Mouse (Mus musculus) liver, embryonic 14.5 days (tissue): ENCODE results near the gene Krtap4-1. TPM values are rescaled to one million over a fixed set of nuclear protein-coding genes. Genes with fewer than 3 reads are reported as not detected.
"Not testable (repeated sequence)": the region's sequence is repeated elsewhere in the genome, so short reads cannot be mapped to it uniquely, and the experiment has no call there.

Experiments used
- ATAC-seq: fragments of 200-750 bp; cut with Nextera tagmentation; 2 replicates; pipeline ENCODE4 v1.8.0; 2017; ENCODE audit warnings: moderate number of reproducible peaks, mild to moderate bottlenecking, moderate library complexity; ENCODE audit not compliant: insufficient read depth
- DNase-seq, 3 experiments: peaks; one replicate each; pipeline ENCODE4 v3.0.0-alpha.2; 2012 to 2013; ENCODE audit warnings: low read depth in 3 of 3, low spot score in 3 of 3
- H3K27ac ChIP-seq: fragments of 300-500 bp; sonication (generic); 2 replicates; pipeline ENCODE4 v1.5.1; 2014; ENCODE audit warnings: moderate library complexity, mild to moderate bottlenecking, control low read depth, inconsistent platforms
- H3K27me3 ChIP-seq: fragments of 300-500 bp; sonication (generic); 2 replicates; pipeline ENCODE4 v1.6.1; 2014; ENCODE audit warnings: mild to moderate bottlenecking, low read length, moderate library complexity; ENCODE audit not compliant: control insufficient read depth, insufficient read depth
- H3K36me3 ChIP-seq: fragments of 300-500 bp; sonication (generic); replicated peaks from 2 replicates; pipeline ENCODE4 v1.6.1; 2014; ENCODE audit warnings: low read depth; ENCODE audit not compliant: control insufficient read depth, insufficient read depth
- H3K4me1 ChIP-seq, 2 experiments: fragments of 200-500 bp in 1 of 2; fragments of 300-500 bp in 1 of 2; sonication (generic) in 1 of 2; replicated peaks; 2 replicates each; pipeline ENCODE4 v1.6.1; 2012 to 2014; ENCODE audit warnings: antibody characterized with exemption in 1 of 2, inconsistent platforms in 1 of 2, low read length in 1 of 2; ENCODE audit not compliant: control insufficient read depth in 2 of 2, insufficient read depth in 2 of 2
- H3K4me2 ChIP-seq: fragments of 300-500 bp; sonication (generic); 2 replicates; pipeline ENCODE4 v1.6.1; 2014; ENCODE audit warnings: low read depth, mild to moderate bottlenecking, control low read depth, moderate library complexity
- H3K4me3 ChIP-seq, 2 experiments: fragments of 200-500 bp in 1 of 2; fragments of 300-500 bp in 1 of 2; sonication (generic) in 1 of 2; 2 replicates each; pipeline ENCODE4 v1.5.1; 2012 to 2014; ENCODE audit warnings: low read depth in 2 of 2, low read length in 2 of 2, mild to moderate bottlenecking in 2 of 2, control low read depth in 1 of 2, inconsistent platforms in 1 of 2, moderate library complexity in 1 of 2; ENCODE audit not compliant: insufficient read depth in 1 of 2
- H3K9ac ChIP-seq: fragments of 300-500 bp; sonication (generic); replicated peaks from 2 replicates; pipeline ENCODE4 v1.6.1; 2014; ENCODE audit warnings: mild to moderate bottlenecking, control low read depth, moderate library complexity
- H3K9me3 ChIP-seq: fragments of 300-500 bp; sonication (generic); 2 replicates; pipeline ENCODE4 v1.6.1; 2016; ENCODE audit warnings: low read length, mixed read lengths; ENCODE audit not compliant: control insufficient read depth
- CTCF ChIP-seq: IDR thresholded peaks from 2 replicates; pipeline ENCODE4 v1.5.1; 2016; ENCODE audit warnings: antibody characterized with exemption, low read depth, control low read depth
- EP300 ChIP-seq: IDR thresholded peaks from 2 replicates; pipeline ENCODE4 v1.6.1; 2016; ENCODE audit warnings: antibody characterized with exemption, low read depth
- WGBS: fragments of 180-500 bp; shearing (Covaris S2); extraction: QIAGEN DNeasy Blood & Tissue Kit; methylation state at CpG from one replicate; pipeline ENCODE4 v1.1.7; 2014; ENCODE audit not compliant: insufficient replicate concordance; 5-methylcytosine and 5-hydroxymethylcytosine counted together
- polyA plus RNA-seq, 2 experiments: library from polyadenylated mRNA; depleted of rRNA in 1 of 2; stranded (reverse) in 1 of 2; unstranded in 1 of 2; fragments of >200 nt; fragmentation: Nextera tagmentation in 1 of 2; extraction: Ambion mirVana in 1 of 2; gene quantifications; 2 replicates each; pipeline versions ENCODE4 v1.2.1 to v1.2.3; 2012 to 2014

The Krtap4-1 gene
- polyA plus RNA-seq (2012; rRNA removed) (not detected in 2 replicates), polyA plus RNA-seq (2014; fragmentation: Nextera tagmentation; extraction: Ambion mirVana) (not detected in 2 replicates)

GRCm38 (mm10) chr11:99628138-99628537 is at the start of gene Krtap4-1:
TSS of gene Krtap4-1 (minus strand) at chr11:99628238.
- TF ChIP-seq EP300 (no peak), CTCF (no peak)
- H3K36me3 ChIP-seq = no peaks in the 10 kb centered on the region
- ATAC-seq = no peak
- no peak within 1 kb of the TSS for H3K27ac ChIP-seq
- no peaks in the 10 kb centered on the region for H3K4me1 ChIP-seq
- 49% methylated on average over 4 of the region's 4 CpGs for WGBS
- no peak within 1 kb of the TSS for H3K4me3 ChIP-seq
- H3K4me2 ChIP-seq = no peak within 1 kb of the TSS
- DNase-seq = no peak
- H3K9me3 ChIP-seq = no peaks in the 10 kb centered on the region
- no peak within 1 kb of the TSS for H3K9ac ChIP-seq
- H3K27me3 ChIP-seq = no peaks in the 10 kb centered on the region

GRCm38 (mm10) chr11:99665860-99666259 is 37.8 kb upstream of the Krtap4-1 start, which contains the start of gene Krtap4-6:
TSS of gene Krtap4-6 (minus strand) at chr11:99665960.
- Histone ChIP-seq H3K36me3 (no peaks in the 10 kb centered on the region), H3K9ac (no peak within 1 kb of the TSS), H3K4me2 (no peak within 1 kb of the TSS), H3K27me3 (no peaks in the 10 kb centered on the region), H3K4me3 (no peak within 1 kb of the TSS), H3K4me1 (no peaks in the 10 kb centered on the region), H3K27ac (no peak within 1 kb of the TSS), H3K9me3 (no peaks in the 10 kb centered on the region)
- DNase-seq = no peak
- no peak for TF ChIP-seq CTCF
- TF ChIP-seq EP300 = no peak
- ATAC-seq = no peak

- WGBS = 60% methylated on average over 10 of the region's 10 CpGs
These were observed 34.8 kb upstream of the Krtap4-1 start for GRCm38 (mm10) chr11:99662802-99663201.

DNA sequence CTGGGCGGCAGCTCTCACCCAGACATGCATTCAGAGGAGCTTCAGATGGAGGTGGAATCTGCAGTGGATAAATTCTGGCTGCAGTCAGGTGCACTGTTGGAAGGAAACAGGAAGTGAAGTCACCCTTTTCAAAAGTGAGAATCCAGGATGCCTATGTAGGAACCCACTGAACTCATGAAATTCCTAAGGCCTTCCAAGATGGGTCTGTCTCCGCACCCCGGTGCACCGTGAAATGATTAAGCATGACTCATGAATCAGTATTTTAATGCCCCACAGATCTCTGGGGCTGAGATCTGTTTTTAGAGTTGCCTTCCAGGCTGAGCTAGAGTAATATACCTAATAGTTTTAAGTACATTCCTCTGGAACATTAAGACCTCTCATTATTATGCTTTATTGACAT is 31.2 kb upstream of the Krtap4-1 start:
- ATAC-seq (no peak), DNase-seq (no peak)
- Histone ChIP-seq H3K27ac (no peak overlapping the region), H3K27me3 (no peaks in the 10 kb centered on the region), H3K4me3 (no peak overlapping the region), H3K9ac (no peak overlapping the region), H3K4me1 (no peaks in the 10 kb centered on the region), H3K9me3 (no peaks in the 10 kb centered on the region), H3K4me2 (no peak overlapping the region), H3K36me3 (no peaks in the 10 kb centered on the region)
- TF ChIP-seq CTCF (no peak), EP300 (no peak)
- 72% methylated on average over 4 of the region's 4 CpGs for WGBS

More at GRCm38 (mm10) chr11:99662802-99663201, 34.8 kb upstream of the Krtap4-1 start:
- no peaks in the 10 kb centered on the region for H3K4me1 ChIP-seq
- no peak overlapping the region for H3K4me3 ChIP-seq
- H3K4me2 ChIP-seq = no peak overlapping the region
- no peaks in the 10 kb centered on the region for H3K9me3 ChIP-seq
- TF ChIP-seq EP300 = no peak
- no peak for TF ChIP-seq CTCF
- H3K9ac ChIP-seq = no peak overlapping the region
- ATAC-seq = no peak
- H3K27me3 ChIP-seq = no peaks in the 10 kb centered on the region
- H3K36me3 ChIP-seq = no peaks in the 10 kb centered on the region
- H3K27ac ChIP-seq = no peak overlapping the region
- DNase-seq = no peak

- H3K27me3 ChIP-seq, H3K9ac ChIP-seq, H3K4me2 ChIP-seq, H3K9me3 ChIP-seq, H3K4me3 ChIP-seq, H3K4me1 ChIP-seq, DNase-seq, H3K36me3 ChIP-seq, H3K27ac ChIP-seq, ATAC-seq: not testable (repeated sequence)
- 46% methylated on average over 10 of the region's 10 CpGs for WGBS
These were observed 30.5 kb upstream of the Krtap4-1 start, which contains the start of gene Gm11563 for GRCm38 (mm10) chr11:99658467-99659010. TSS of gene Gm11563 (minus strand) at chr11:99658960.
